Mouse (Mus musculus) frontal cortex, postnatal 14 days (tissue): ENCODE data around the gene Vwa8.

Source experiments
- DNase-seq, 2 experiments: peaks; one replicate each; pipeline ENCODE4 v3.0.0; 2022; ENCODE audit warnings: low spot score in 2 of 2

Gene Vwa8

DNA sequence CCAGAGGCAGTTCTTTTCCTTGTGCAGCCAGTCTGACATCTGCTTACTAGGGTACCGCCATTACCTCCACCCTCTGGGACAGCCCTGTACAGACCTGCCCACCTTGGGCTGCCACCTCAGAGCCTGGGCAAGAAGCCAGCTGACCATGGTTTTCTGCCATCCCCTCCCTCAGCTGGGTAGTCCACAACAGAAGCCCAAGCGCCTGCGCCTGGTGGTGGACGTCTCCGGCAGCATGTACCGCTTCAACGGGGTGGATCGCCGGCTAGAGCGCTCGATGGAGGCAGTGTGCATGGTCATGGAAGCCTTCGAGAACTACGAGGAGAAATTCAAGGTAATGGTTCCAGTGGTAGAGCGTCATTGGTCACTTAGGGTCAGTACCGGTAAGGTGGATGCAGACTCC, 333.9 kb downstream of the Vwa8 start:
- peak in 1 of 2 experiments; percentile 1 for DNase-seq

DNA sequence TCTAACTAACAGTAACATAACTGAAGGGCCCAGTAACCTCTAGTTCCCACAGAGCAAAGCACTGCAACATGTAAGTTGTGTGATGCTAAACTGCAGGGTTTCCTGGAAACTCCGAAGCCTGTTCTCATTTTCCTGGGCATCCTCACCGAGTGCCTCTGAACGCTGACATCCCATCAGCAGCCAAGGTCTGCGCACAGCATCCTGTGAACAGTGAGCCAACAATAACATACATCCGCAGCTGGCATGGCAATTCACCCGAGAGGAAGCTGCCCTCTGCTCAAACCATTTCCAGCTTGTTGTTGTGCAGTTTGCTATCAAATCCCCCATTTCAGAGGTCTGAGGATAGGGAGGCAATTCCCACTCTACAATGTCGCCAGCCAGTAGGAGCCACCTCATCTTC, 334.4 kb downstream of the Vwa8 start:
- DNase-seq: peak in 1 of 2 experiments; percentile 2

DNA sequence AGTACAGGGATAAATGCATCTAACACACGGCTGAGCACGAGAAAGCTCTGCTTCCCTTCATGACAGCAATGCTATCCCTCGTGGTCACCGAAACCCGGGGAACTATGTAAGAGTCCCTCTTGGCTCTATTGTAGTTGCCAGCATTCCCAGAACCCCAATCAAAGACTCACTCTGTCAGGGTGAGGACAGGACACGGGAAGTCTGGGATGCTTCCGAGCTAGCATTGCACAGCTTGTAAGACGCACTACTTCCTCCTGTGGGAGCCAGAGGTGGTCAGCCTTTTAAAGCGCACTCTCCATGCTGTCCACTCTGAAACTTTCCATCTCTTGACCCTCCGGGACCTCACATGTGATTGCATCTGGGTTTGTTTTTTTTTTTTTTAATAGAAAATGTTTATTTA, 335.2 kb downstream of the Vwa8 start:
- DNase-seq: no peak

- peak in 1 of 2 experiments; percentile 5 for DNase-seq
Measured at GRCm38 (mm10) chr14:79185018-79185685, 336.3 kb downstream of the Vwa8 start.

GRCm38 (mm10) chr14:79186976-79187375, 338.1 kb downstream of the Vwa8 start:
- DNase-seq: no peak

DNA sequence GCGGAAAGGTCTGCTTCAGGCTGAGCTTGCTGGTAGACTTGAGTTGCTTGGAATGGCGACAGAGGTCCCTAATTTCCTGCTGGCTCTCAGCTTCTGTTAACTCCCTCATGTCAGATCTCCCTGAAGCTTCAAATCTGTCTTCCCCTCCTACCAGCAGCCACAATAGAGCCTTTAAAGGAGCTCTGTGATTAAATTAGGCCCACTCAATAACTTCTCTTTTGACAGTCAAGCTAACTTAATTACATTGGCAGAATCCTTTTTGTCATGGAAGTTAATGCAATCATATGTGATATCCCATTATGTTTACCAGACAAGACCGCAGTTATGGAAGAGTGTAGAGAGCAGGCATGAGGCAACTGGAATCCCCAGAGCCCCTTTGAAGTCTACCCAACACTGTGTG, 347.9 kb downstream of the Vwa8 start:
- no peak for DNase-seq

- no peak for DNase-seq
Measured at GRCm38 (mm10) chr14:79198066-79198465, 349.2 kb downstream of the Vwa8 start.

DNA sequence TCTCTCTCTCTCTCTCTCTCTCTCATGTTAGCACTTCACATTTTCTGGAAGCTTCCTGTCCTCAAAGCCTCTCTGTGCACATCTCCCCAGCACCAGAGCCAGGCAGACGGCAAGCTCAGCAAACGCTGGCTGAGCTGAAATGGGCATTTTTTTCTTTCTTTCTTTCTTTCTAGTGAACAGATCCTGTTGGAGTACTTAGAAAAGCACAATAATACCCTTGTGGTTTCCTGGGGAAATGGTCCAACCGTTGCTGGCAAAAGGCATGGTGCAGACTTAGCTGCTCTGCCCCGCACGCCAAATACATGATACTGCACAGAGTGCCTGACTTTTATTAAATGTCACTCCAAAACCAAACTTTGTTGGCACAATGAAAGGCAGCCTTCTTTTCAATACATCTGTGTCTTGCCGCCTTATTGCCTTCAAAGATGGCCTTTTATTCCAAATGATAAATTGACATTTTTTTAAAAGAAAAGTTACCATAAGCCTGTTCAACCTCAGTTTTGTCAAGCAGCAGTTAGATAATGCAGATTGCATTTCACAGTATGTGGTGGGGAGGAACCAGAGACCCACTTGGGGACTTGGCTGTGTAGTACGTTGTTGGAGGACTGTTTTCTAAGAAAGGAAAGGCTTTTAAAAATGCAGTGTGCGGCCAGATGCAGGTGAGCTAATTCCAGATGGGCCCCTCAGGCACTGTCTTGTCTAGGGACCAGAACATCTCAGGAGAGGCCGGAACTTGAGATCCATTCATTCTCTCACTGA, 351.5 kb downstream of the Vwa8 start:
- no peak for DNase-seq

- DNase-seq: no peak
Measured at GRCm38 (mm10) chr14:79200892-79201285, 352.0 kb downstream of the Vwa8 start.

GRCm38 (mm10) chr14:79202722-79203362, 354.0 kb downstream of the Vwa8 start:
- DNase-seq: peak in 1 of 2 experiments; percentile 3

GRCm38 (mm10) chr14:79203496-79204158, 354.8 kb downstream of the Vwa8 start:
- peak; percentile 31 to 55 for DNase-seq

- no peak for DNase-seq
Measured at GRCm38 (mm10) chr14:79204866-79205265, 356.0 kb downstream of the Vwa8 start.

DNA sequence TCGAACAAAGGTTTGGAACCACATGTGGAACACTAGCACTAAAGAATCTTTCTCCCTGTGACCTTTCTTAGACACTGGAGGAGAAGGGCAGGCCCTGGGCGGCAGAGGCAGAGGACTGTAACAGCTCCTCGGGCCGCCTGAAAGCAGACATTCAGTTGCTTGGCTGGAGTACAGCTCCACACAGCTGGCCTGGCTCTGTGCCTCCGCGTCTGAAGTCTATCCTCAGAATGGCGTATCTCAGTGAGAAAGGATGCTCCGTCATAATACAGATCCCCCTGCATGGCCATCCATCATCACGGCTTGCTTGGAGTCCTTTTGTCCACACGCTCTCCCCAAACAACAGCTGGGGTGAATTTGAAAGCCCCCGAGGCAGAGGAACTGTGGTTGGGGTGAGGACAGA, 357.4 kb downstream of the Vwa8 start:
- DNase-seq: peak; percentile 67 to 73

DNA sequence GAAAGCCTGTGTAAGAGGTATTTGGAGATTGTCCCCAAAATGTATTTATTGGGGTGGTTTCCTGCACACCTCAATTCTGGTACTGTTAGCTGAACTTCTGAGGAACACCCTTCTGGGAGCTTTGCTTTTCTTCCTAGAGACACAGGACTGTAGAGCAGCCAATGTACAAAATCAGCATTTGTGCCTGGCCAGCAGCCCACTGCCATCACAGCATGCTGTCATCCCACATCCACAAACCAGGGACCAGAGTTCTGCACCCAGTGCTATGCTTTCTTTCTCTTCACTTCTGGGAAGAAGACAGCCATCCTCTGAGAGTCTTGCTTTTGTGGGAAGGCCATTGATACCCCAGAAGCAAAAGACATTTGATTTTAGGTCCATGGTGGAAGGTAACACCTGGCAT, 359.6 kb downstream of the Vwa8 start:
- no peak for DNase-seq

DNA sequence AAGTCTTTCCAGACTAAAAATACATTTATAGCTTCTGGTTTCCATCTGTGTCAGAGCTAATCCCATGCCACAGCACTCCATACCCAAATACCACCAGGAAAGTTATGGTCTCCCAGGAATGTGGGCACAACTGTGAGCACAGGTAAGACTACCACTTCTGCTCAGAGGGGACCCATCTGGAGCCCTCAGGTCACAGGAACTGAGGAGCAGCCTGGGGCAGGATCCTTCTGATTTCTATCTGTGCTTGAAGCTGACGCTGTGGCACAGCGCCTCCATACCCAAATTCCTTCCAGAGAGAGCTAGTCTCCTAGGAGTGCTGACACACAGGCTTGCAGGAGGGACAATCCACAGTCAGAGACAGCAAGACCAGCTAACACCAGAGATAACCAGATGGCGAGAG, 361.0 kb downstream of the Vwa8 start:
- DNase-seq: peak in 1 of 2 experiments; percentile 2

DNA sequence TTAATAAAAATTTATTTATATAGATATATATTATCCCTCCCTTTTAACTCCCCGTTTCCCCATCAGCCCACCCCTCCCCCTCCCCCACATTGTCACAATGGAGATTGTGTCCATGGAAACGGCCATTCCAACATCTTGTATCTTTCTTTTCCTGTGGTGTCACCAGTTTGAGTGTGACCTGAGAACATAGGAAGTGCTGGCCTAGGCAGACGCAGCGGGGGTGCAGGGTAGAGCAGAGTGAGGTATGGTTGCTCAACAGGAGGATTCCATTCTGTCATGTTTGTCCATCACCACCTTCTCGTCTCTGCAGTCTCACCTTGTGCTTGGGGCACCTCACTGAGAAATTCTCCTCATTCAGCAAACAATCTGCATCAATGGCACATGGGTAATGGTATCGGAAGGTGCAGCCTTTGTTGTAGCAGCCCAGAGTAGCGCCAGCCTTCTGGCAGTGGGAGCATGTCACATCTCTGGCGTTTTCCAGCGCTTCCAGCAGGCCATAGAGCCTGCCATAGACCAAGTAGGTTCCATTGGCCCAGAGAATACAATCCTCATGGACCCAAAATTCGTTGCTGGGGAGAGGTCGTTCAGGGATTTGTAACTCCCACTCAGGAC, 363.6 kb downstream of the Vwa8 start:
- no peak for DNase-seq

GRCm38 (mm10) chr14:79214129-79214528, 365.3 kb downstream of the Vwa8 start:
- peak in 1 of 2 experiments; percentile 3 for DNase-seq

DNA sequence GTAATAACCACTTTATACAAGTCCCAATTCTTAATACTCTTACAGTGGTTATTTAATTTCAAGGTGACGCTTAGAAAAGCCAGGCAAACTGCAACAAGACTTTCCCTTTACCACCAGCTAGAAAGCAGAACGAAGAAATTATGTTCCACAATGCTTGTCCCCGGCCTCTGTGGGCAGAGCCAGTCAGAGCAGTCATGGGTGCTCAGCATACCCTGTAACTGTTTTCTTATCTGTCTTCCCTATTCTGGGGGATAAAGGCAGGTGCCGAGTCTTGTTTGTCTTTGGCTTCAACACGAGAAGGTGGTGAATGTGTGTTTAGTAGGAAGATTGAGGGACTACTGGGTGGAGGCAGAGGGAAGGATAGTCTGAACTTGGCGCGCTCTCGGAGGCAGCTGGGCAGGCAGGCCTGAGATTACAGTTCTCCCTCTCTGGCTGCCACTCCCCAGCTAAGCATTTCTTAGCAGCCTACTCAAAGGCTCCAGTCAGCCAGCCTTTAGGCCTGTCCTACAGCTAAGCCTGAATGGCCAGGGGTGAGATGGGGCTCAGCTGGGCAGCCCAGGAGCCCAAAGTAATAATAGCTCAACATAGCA, 365.9 kb downstream of the Vwa8 start:
- DNase-seq: peak in 1 of 2 experiments; percentile 4

DNA sequence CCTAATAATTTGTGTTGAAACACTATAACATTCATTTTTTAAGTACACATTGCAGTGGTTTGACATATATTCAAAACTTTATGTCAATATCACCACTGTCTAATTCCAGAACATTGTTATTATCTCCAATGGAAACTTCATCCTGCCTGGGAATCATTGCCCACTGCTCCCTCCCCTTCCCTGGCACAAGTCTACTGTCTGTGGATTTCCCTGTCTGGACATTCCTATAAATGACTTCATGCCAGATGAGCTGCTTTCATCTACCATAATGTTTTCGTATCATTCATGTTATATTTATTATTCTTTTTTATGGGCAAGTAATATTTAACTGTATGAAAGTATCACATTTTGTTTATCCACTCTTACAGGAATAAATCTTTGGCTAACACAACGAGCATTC, 367.5 kb downstream of the Vwa8 start:
- DNase-seq: no peak

GRCm38 (mm10) chr14:79223431-79224036, 374.7 kb downstream of the Vwa8 start:
- DNase-seq: no peak

DNA sequence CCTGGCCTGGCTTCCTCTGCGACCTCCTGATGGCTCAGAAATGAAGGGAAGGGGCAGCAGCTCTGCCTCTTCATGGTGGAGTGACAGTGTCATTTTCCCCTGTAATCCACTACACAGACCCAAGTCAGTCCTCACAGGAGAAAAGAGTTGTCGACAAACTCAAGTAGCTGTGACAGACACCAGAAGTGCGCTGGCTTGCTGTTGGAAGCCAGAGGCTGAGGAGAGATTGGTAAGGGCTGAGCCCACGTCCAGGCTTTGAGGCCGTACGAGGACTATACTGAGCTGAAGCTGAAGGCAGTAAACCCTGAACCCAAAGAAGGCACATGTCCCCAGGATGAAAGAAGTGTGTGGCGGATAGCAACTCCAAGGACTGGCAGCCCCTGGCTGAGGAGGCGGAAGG, 376.6 kb downstream of the Vwa8 start:
- no peak for DNase-seq
